Mouse (Mus musculus) limb, embryonic 10.5 days (tissue): Measurements from ENCODE around the gene Aamp. TPM values are rescaled to one million over a fixed set of nuclear protein-coding genes. Genes with fewer than 3 reads are reported as not detected.

Experiments used
- DNase-seq: peaks from one replicate; pipeline ENCODE4 v3.0.0-alpha.2; 2017; ENCODE audit warnings: low spot score
- H3K27ac ChIP-seq: fragments of 300-500 bp; sonication (generic); 2 replicates; pipeline ENCODE4 v1.5.1; 2016; ENCODE audit warnings: mild to moderate bottlenecking
- H3K27me3 ChIP-seq: fragments of 300-500 bp; sonication (generic); 2 replicates; pipeline ENCODE4 v1.6.1; 2016; ENCODE audit warnings: low read depth, mild to moderate bottlenecking; ENCODE audit not compliant: poor library complexity, severe bottlenecking
- H3K36me3 ChIP-seq: fragments of 300-500 bp; sonication (generic); 2 replicates; pipeline ENCODE4 v1.6.1; 2016; ENCODE audit warnings: mild to moderate bottlenecking, moderate library complexity
- H3K4me1 ChIP-seq: fragments of 300-500 bp; sonication (generic); 2 replicates; pipeline ENCODE4 v1.6.1; 2016
- H3K4me3 ChIP-seq: fragments of 300-500 bp; sonication (generic); 2 replicates; pipeline ENCODE4 v1.5.1; 2016; ENCODE audit warnings: mild to moderate bottlenecking, moderate library complexity
- H3K9me3 ChIP-seq: fragments of 300-500 bp; sonication (generic); replicated peaks from 2 replicates; pipeline ENCODE4 v1.6.1; 2016; ENCODE audit warnings: mild to moderate bottlenecking
- WGBS: fragments of 180-500 bp; shearing (Covaris S2); methylation state at CpG from one replicate; pipeline ENCODE4 v1.1.7; 2016; 5-methylcytosine and 5-hydroxymethylcytosine counted together
- polyA plus RNA-seq: library from polyadenylated mRNA; unstranded; fragments of >200 nt; fragmentation: Nextera tagmentation; extraction: Ambion mirVana; gene quantifications from 2 replicates; pipeline ENCODE4 v1.2.1, GENCODE M21; 2016

The Aamp gene
- polyA plus RNA-seq, 1 experiment from 2014 or later = 263 TPM

- no peak for DNase-seq
- Histone ChIP-seq H3K27me3 (no peaks in the 10 kb centered on the region), H3K4me3 (peak overlapping the region; percentile 78), H3K27ac (peak overlapping the region; percentile 85), H3K36me3 (peaks cover 61% of the 10 kb centered on the region), H3K9me3 (no peaks in the 10 kb centered on the region), H3K4me1 (peaks cover 28% of the 10 kb centered on the region)
- 4% methylated on average over 23 of the region's 23 CpGs for WGBS
These were observed 873 bp upstream of the Aamp start for GRCm38 (mm10) chr1:74285212-74286010.

GRCm38 (mm10) chr1:74283686-74284463 lies 663 bp downstream of the Aamp start:
- H3K4me3 ChIP-seq = peak overlapping the region; percentile 78
- no peaks in the 10 kb centered on the region for H3K9me3 ChIP-seq
- DNase-seq = peak; percentile 65
- 14% methylated on average over 15 of the region's 15 CpGs for WGBS
- H3K36me3 ChIP-seq = peaks cover 61% of the 10 kb centered on the region
- no peaks in the 10 kb centered on the region for H3K27me3 ChIP-seq
- H3K27ac ChIP-seq = peak overlapping the region; percentile 85
- H3K4me1 ChIP-seq = peaks cover 32% of the 10 kb centered on the region

- no peak overlapping the region for H3K27ac ChIP-seq
- H3K36me3 ChIP-seq = peaks cover 58% of the 10 kb centered on the region
- H3K4me3 ChIP-seq = peak overlapping the region; percentile 13
- 89% methylated on average over 10 of the region's 10 CpGs for WGBS
- no peak for DNase-seq
- H3K27me3 ChIP-seq = no peaks in the 10 kb centered on the region
- peaks cover 32% of the 10 kb centered on the region for H3K4me1 ChIP-seq
- no peaks in the 10 kb centered on the region for H3K9me3 ChIP-seq
These were observed 1.5 kb downstream of the Aamp start for GRCm38 (mm10) chr1:74282896-74283625.

- no peak for DNase-seq
- Histone ChIP-seq H3K27ac (no peak overlapping the region), H3K27me3 (no peaks in the 10 kb centered on the region), H3K4me3 (no peak overlapping the region), H3K9me3 (no peaks in the 10 kb centered on the region), H3K4me1 (peaks cover 41% of the 10 kb centered on the region), H3K36me3 (peaks cover 52% of the 10 kb centered on the region)
- WGBS = 91% methylated on average over 8 of the region's 8 CpGs
These were observed 2.7 kb downstream of the Aamp start for GRCm38 (mm10) chr1:74281886-74282285.

- Histone ChIP-seq H3K4me3 (no peak overlapping the region), H3K4me1 (peaks cover 40% of the 10 kb centered on the region), H3K36me3 (peaks cover 49% of the 10 kb centered on the region), H3K27ac (no peak overlapping the region), H3K27me3 (no peaks in the 10 kb centered on the region), H3K9me3 (no peaks in the 10 kb centered on the region)
- WGBS = 94% methylated on average over 2 of the region's 2 CpGs
- no peak for DNase-seq
These were observed 3.2 kb downstream of the Aamp start for GRCm38 (mm10) chr1:74281372-74281771.

- Histone ChIP-seq H3K9me3 (no peaks in the 10 kb centered on the region), H3K27me3 (no peaks in the 10 kb centered on the region), H3K4me1 (peaks cover 37% of the 10 kb centered on the region), H3K4me3 (no peak overlapping the region), H3K36me3 (peaks cover 49% of the 10 kb centered on the region), H3K27ac (no peak overlapping the region)
- 95% methylated on average over 14 of the region's 14 CpGs for WGBS
- no peak for DNase-seq
These were observed 3.8 kb downstream of the Aamp start for GRCm38 (mm10) chr1:74280591-74281325.

- Histone ChIP-seq H3K36me3 (peaks cover 49% of the 10 kb centered on the region), H3K27me3 (no peaks in the 10 kb centered on the region), H3K9me3 (no peaks in the 10 kb centered on the region), H3K4me3 (no peak overlapping the region), H3K27ac (no peak overlapping the region), H3K4me1 (peaks cover 46% of the 10 kb centered on the region)
- no peak for DNase-seq
- 88% methylated on average over 11 of the region's 11 CpGs for WGBS
These were observed 5.5 kb downstream of the Aamp start for GRCm38 (mm10) chr1:74278988-74279387.

- Histone ChIP-seq H3K27ac (no peak within 1 kb of the TSS), H3K4me1 (peaks cover 46% of the 10 kb centered on the region), H3K4me3 (no peak within 1 kb of the TSS), H3K9me3 (no peaks in the 10 kb centered on the region), H3K36me3 (peaks cover 49% of the 10 kb centered on the region), H3K27me3 (no peaks in the 10 kb centered on the region)
- 93% methylated on average over 10 of the region's 10 CpGs for WGBS
- no peak for DNase-seq
These were observed 6.0 kb downstream of the Aamp start, which contains the start of gene Gpbar1 for GRCm38 (mm10) chr1:74278538-74278937. Gpbar1 (plus strand) TSS chr1:74278550.

GRCm38 (mm10) chr1:74277883-74278537 lies 6.5 kb downstream of the Aamp start:
- WGBS = 61% methylated on average over 8 of the region's 8 CpGs
- no peak overlapping the region for H3K4me3 ChIP-seq
- H3K4me1 ChIP-seq = peaks cover 45% of the 10 kb centered on the region
- H3K36me3 ChIP-seq = peaks cover 46% of the 10 kb centered on the region
- no peak overlapping the region for H3K27ac ChIP-seq
- no peak for DNase-seq
- H3K27me3 ChIP-seq = no peaks in the 10 kb centered on the region
- H3K9me3 ChIP-seq = no peaks in the 10 kb centered on the region

- Histone ChIP-seq H3K36me3 (peaks cover 36% of the 10 kb centered on the region), H3K4me3 (no peak overlapping the region), H3K9me3 (no peaks in the 10 kb centered on the region), H3K27me3 (no peaks in the 10 kb centered on the region), H3K4me1 (peaks cover 41% of the 10 kb centered on the region), H3K27ac (no peak overlapping the region)
- WGBS = 66% methylated on average over 6 of the region's 6 CpGs
- no peak for DNase-seq
These were observed 7.5 kb downstream of the Aamp start for GRCm38 (mm10) chr1:74277041-74277440.

- no peaks in the 10 kb centered on the region for H3K9me3 ChIP-seq
- H3K36me3 ChIP-seq = peaks cover 16% of the 10 kb centered on the region
- H3K27ac ChIP-seq = 0 out of 2 replicates have a peak overlapping the region, but pooled peaks have one; percentile 42
- H3K4me1 ChIP-seq = peaks cover 36% of the 10 kb centered on the region
- H3K4me3 ChIP-seq = no peak overlapping the region
- DNase-seq = no peak
- H3K27me3 ChIP-seq = no peaks in the 10 kb centered on the region
- 10% methylated on average over 9 of the region's 9 CpGs for WGBS
These were observed 9.5 kb downstream of the Aamp start for GRCm38 (mm10) chr1:74275015-74275414.

GRCm38 (mm10) chr1:74271659-74272058 lies 12.9 kb downstream of the Aamp start:
- no peak for DNase-seq
- Histone ChIP-seq H3K4me1 (peaks cover 25% of the 10 kb centered on the region), H3K27me3 (no peaks in the 10 kb centered on the region), H3K27ac (no peak overlapping the region), H3K9me3 (no peaks in the 10 kb centered on the region), H3K4me3 (no peak overlapping the region), H3K36me3 (peaks cover 31% of the 10 kb centered on the region)
- WGBS = 86% methylated on average over 4 of the region's 4 CpGs
